Mouse (Mus musculus) liver, embryonic 14.5 days (tissue): ENCODE results near the gene Eml3. TPM values are rescaled to one million over a fixed set of nuclear protein-coding genes. Genes with fewer than 3 reads are reported as not detected.

Source experiments
- ATAC-seq: fragments of 200-750 bp; cut with Nextera tagmentation; 2 replicates; pipeline ENCODE4 v1.8.0; 2017; ENCODE audit warnings: moderate number of reproducible peaks, mild to moderate bottlenecking, moderate library complexity; ENCODE audit not compliant: insufficient read depth
- DNase-seq, 3 experiments: peaks; one replicate each; pipeline ENCODE4 v3.0.0-alpha.2; 2012 to 2013; ENCODE audit warnings: low read depth in 3 of 3, low spot score in 3 of 3
- H3K27ac ChIP-seq: fragments of 300-500 bp; sonication (generic); 2 replicates; pipeline ENCODE4 v1.5.1; 2014; ENCODE audit warnings: moderate library complexity, mild to moderate bottlenecking, control low read depth, inconsistent platforms
- H3K27me3 ChIP-seq: fragments of 300-500 bp; sonication (generic); 2 replicates; pipeline ENCODE4 v1.6.1; 2014; ENCODE audit warnings: mild to moderate bottlenecking, low read length, moderate library complexity; ENCODE audit not compliant: control insufficient read depth, insufficient read depth
- H3K36me3 ChIP-seq: fragments of 300-500 bp; sonication (generic); replicated peaks from 2 replicates; pipeline ENCODE4 v1.6.1; 2014; ENCODE audit warnings: low read depth; ENCODE audit not compliant: control insufficient read depth, insufficient read depth
- H3K4me1 ChIP-seq, 2 experiments: fragments of 200-500 bp in 1 of 2; fragments of 300-500 bp in 1 of 2; sonication (generic) in 1 of 2; replicated peaks; 2 replicates each; pipeline ENCODE4 v1.6.1; 2012 to 2014; ENCODE audit warnings: antibody characterized with exemption in 1 of 2, inconsistent platforms in 1 of 2, low read length in 1 of 2; ENCODE audit not compliant: control insufficient read depth in 2 of 2, insufficient read depth in 2 of 2
- H3K4me2 ChIP-seq: fragments of 300-500 bp; sonication (generic); 2 replicates; pipeline ENCODE4 v1.6.1; 2014; ENCODE audit warnings: low read depth, mild to moderate bottlenecking, control low read depth, moderate library complexity
- H3K4me3 ChIP-seq, 2 experiments: fragments of 200-500 bp in 1 of 2; fragments of 300-500 bp in 1 of 2; sonication (generic) in 1 of 2; 2 replicates each; pipeline ENCODE4 v1.5.1; 2012 to 2014; ENCODE audit warnings: low read depth in 2 of 2, low read length in 2 of 2, mild to moderate bottlenecking in 2 of 2, control low read depth in 1 of 2, inconsistent platforms in 1 of 2, moderate library complexity in 1 of 2; ENCODE audit not compliant: insufficient read depth in 1 of 2
- H3K9ac ChIP-seq: fragments of 300-500 bp; sonication (generic); replicated peaks from 2 replicates; pipeline ENCODE4 v1.6.1; 2014; ENCODE audit warnings: mild to moderate bottlenecking, control low read depth, moderate library complexity
- H3K9me3 ChIP-seq: fragments of 300-500 bp; sonication (generic); 2 replicates; pipeline ENCODE4 v1.6.1; 2016; ENCODE audit warnings: low read length, mixed read lengths; ENCODE audit not compliant: control insufficient read depth
- CTCF ChIP-seq: IDR thresholded peaks from 2 replicates; pipeline ENCODE4 v1.5.1; 2016; ENCODE audit warnings: antibody characterized with exemption, low read depth, control low read depth
- EP300 ChIP-seq: IDR thresholded peaks from 2 replicates; pipeline ENCODE4 v1.6.1; 2016; ENCODE audit warnings: antibody characterized with exemption, low read depth
- WGBS: fragments of 180-500 bp; shearing (Covaris S2); extraction: QIAGEN DNeasy Blood & Tissue Kit; methylation state at CpG from one replicate; pipeline ENCODE4 v1.1.7; 2014; ENCODE audit not compliant: insufficient replicate concordance; 5-methylcytosine and 5-hydroxymethylcytosine counted together
- polyA plus RNA-seq, 2 experiments: library from polyadenylated mRNA; depleted of rRNA in 1 of 2; stranded (reverse) in 1 of 2; unstranded in 1 of 2; fragments of >200 nt; fragmentation: Nextera tagmentation in 1 of 2; extraction: Ambion mirVana in 1 of 2; gene quantifications; 2 replicates each; pipeline versions ENCODE4 v1.2.1 to v1.2.3; 2012 to 2014

The Eml3 gene
- polyA plus RNA-seq, 2 experiments, result 5.6 to 11.0 TPM

DNA sequence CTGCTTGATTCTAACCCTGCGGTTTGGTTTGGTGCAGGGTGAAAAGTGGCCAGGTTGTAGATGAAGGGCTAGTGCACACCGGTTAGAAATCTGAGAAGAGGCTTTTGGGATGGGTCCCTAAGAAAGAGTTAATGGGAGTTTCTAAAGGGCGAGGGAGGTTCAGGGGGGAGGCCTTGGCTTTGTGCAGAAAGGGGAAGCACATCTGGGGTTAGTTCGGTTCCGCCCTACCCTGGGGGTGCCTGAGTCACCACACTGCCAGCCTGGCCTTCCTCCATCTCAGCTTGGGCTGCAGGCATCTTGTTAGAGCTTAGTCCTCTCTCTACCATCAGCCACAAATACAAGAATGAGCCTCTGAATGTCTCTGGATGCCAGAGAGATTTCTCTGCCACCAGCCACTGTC is 51.4 kb downstream of the Eml3 start:
- ATAC-seq (no peak), DNase-seq (no peak)
- Histone ChIP-seq H3K36me3 (peaks cover 38% of the 10 kb centered on the region), H3K9ac (no peak overlapping the region), H3K27me3 (no peaks in the 10 kb centered on the region), H3K9me3 (no peaks in the 10 kb centered on the region), H3K27ac (no peak overlapping the region), H3K4me2 (no peak overlapping the region), H3K4me1 (peaks cover 0 to 14% of the 10 kb centered on the region in 2 experiments; a peak in 2 of 4 replicates), H3K4me3 (no peak overlapping the region)
- TF ChIP-seq EP300 (no peak), CTCF (no peak)
- 21% methylated on average over 5 of the region's 5 CpGs for WGBS

- Histone ChIP-seq H3K9me3 (no peaks in the 10 kb centered on the region), H3K9ac (no peak overlapping the region), H3K4me2 (no peak overlapping the region), H3K4me3 (no peak overlapping the region), H3K4me1 (peaks cover 0 to 16% of the 10 kb centered on the region in 2 experiments; a peak in 2 of 4 replicates), H3K27me3 (no peaks in the 10 kb centered on the region; the same call in none of the 2 replicates), H3K36me3 (peaks cover 31% of the 10 kb centered on the region), H3K27ac (no peak overlapping the region)
- WGBS, result 53% methylated on average over 2 of the region's 2 CpGs
- ATAC-seq, result peak; percentile 11; the same call in 1 of the 2 replicates
- DNase-seq, result no peak
- TF ChIP-seq EP300 (no peak), CTCF (no peak)
Measured at GRCm38 (mm10) chr19:8981450-8982168, 52.3 kb downstream of the Eml3 start.

DNA sequence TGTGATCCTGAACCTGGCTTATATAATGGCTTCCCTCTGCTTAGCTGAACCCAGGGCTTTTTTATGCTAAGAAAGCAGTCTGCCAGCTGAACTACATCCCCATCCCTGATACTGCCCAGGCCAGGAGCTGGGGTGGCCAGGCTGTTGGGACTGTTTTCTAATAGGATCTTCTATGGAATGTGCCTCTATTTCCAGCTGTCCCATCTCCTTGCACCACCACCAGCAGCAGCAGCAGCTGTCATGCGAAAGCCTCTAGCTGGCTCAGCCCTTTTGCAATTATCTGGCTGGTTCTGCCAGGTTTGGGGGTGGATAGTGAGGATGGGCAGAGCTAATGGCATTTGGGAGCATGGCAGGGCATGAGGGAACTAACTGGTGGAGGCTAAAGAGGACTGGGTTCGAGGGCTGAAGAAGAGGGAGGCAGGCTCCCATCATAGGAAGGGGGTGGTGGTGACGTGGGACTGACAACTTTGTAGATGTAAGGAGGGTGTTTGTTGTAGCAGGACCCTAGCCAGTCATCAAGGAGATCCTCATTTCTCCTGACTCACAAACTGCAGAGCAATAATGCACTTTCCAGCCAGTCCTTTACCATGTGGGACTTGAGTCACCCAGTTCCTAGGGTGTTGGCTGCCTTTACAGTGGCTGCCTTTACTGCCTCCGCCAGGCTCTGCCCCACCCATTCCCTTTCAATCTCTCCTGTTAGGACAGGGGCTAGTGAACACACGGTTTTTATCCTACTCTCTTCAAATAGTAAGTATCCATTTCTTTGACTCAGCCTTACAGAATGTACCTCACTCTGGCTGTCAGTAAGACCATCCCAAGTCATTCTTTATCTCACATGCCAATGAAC is 53.2 kb downstream of the Eml3 start:
- Histone ChIP-seq H3K27ac (no peak overlapping the region), H3K27me3 (no peaks in the 10 kb centered on the region; the same call in none of the 2 replicates), H3K9ac (no peak overlapping the region), H3K4me2 (no peak overlapping the region), H3K9me3 (no peaks in the 10 kb centered on the region), H3K36me3 (peaks cover 21% of the 10 kb centered on the region), H3K4me1 (peaks cover 0 to 16% of the 10 kb centered on the region in 2 experiments; a peak in 2 of 4 replicates), H3K4me3 (no peak overlapping the region)
- DNase-seq, result no peak
- TF ChIP-seq CTCF, result no peak
- no peak for TF ChIP-seq EP300
- ATAC-seq, result no peak
- WGBS, result 36% methylated on average over 5 of the region's 5 CpGs

DNA sequence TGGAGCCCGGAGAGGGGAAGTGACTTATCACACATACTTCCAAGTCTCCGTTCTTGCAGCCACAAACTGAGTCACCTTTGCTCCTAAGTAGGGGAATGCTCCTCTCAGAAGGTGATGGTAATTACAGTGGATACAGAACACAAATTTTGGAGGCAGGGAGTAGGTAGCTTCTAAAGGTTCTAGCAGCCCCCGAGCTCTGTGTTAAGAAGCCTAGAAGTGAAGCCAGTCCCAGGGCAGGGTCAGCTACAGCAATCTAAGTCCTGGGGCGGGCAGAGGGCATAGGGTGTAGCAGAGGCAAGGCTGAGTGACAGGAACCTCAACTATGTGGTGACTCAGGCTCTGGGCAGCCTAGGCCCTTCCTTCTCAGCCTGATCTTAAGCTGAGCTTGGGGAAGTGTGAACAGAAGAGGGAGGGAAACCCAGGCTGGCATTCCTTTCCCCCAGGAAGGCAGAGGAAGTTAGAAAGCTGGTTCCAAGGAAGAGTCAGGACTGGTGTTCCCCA is 53.8 kb downstream of the Eml3 start:
- H3K36me3 ChIP-seq, result peaks cover 15% of the 10 kb centered on the region
- no peak overlapping the region for H3K4me2 ChIP-seq
- DNase-seq, result no peak
- H3K9me3 ChIP-seq, result no peaks in the 10 kb centered on the region
- peaks cover 5% of the 10 kb centered on the region for H3K27me3 ChIP-seq
- no peak for ATAC-seq
- H3K27ac ChIP-seq, result no peak overlapping the region
- no peak overlapping the region for H3K4me3 ChIP-seq
- peaks cover 0 to 16% of the 10 kb centered on the region in 2 experiments; a peak in 2 of 4 replicates for H3K4me1 ChIP-seq
- TF ChIP-seq CTCF (no peak), EP300 (no peak)
- WGBS, result 7% methylated on average over 4 of the region's 4 CpGs
- H3K9ac ChIP-seq, result no peak overlapping the region

DNA sequence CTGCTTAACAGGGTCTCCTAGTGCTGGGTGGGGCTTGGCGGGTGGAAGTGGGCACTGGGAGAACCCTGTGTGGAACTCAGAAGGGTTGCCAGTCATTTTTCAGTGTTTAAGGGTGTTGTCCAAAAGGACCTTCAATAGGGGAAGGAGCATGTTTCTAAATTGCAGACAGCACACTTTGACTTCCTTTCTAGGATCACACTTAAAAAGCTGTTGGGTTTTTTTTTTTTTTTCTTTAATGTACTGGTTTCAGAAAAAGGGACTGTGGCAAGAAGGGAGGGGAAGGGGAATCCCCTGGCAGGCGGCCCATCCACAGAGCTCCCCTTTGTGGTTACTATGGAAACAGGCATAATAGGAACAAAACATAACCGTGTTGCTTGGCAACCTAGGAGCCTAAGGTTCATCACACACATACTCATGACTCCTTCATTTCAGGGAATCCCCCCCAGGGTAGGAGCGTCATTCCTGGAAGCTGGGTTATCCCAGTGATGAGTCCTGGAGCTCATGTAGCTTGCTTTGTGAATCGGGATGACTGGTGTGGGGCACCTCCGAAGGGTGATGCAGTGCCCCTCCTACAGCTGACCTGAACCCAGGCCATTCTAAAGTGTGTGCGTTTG is 55.0 kb downstream of the Eml3 start:
- peaks cover 0 to 20% of the 10 kb centered on the region in 2 experiments; a peak in 2 of 4 replicates for H3K4me1 ChIP-seq
- TF ChIP-seq CTCF (no peak), EP300 (no peak)
- no peak overlapping the region for H3K9ac ChIP-seq
- H3K4me3 ChIP-seq, result no peak overlapping the region
- no peak overlapping the region for H3K4me2 ChIP-seq
- peaks cover 17% of the 10 kb centered on the region for H3K27me3 ChIP-seq
- H3K27ac ChIP-seq, result no peak overlapping the region
- ATAC-seq, result no peak
- WGBS, result 37% methylated on average over 7 of the region's 7 CpGs
- DNase-seq, result peak in 1 of 3 experiments; percentile 69
- no peaks in the 10 kb centered on the region for H3K9me3 ChIP-seq
- H3K36me3 ChIP-seq, result peaks cover 4% of the 10 kb centered on the region
